Mouse (Mus musculus) liver, embryonic 16.5 days (tissue): ENCODE measurements around the gene Casp3. TPM values are rescaled to one million over a fixed set of nuclear protein-coding genes. Genes with fewer than 3 reads are reported as not detected.

Experiments
- ATAC-seq: fragments of 200-750 bp; cut with Nextera tagmentation; 2 replicates; pipeline ENCODE4 v1.8.0; 2017; ENCODE audit warnings: low read depth, mild to moderate bottlenecking, moderate number of reproducible peaks, moderate library complexity
- H3K27ac ChIP-seq: fragments of 300-500 bp; sonication (generic); 2 replicates; pipeline ENCODE4 v1.5.1; 2014; ENCODE audit warnings: mild to moderate bottlenecking, low read length
- H3K27me3 ChIP-seq: fragments of 300-500 bp; sonication (generic); 2 replicates; pipeline ENCODE4 v1.6.1; 2014; ENCODE audit warnings: low read depth, low read length, mixed read lengths; ENCODE audit not compliant: control insufficient read depth, insufficient read depth
- H3K36me3 ChIP-seq: fragments of 300-500 bp; sonication (generic); 2 replicates; pipeline ENCODE4 v1.6.1; 2014; ENCODE audit warnings: mild to moderate bottlenecking; ENCODE audit not compliant: control insufficient read depth, insufficient read depth
- H3K4me1 ChIP-seq: fragments of 300-500 bp; sonication (generic); 2 replicates; pipeline ENCODE4 v1.6.1; 2014; ENCODE audit warnings: low read depth, low read length, mixed read lengths; ENCODE audit not compliant: control insufficient read depth
- H3K4me2 ChIP-seq: fragments of 300-500 bp; sonication (generic); 2 replicates; pipeline ENCODE4 v1.6.1; 2014; ENCODE audit warnings: low read depth, low read length, mixed read lengths
- H3K4me3 ChIP-seq: fragments of 300-500 bp; sonication (generic); 2 replicates; pipeline ENCODE4 v1.5.1; 2014; ENCODE audit warnings: low read depth, mild to moderate bottlenecking, low read length
- H3K9ac ChIP-seq: fragments of 300-500 bp; sonication (generic); 2 replicates; pipeline ENCODE4 v1.6.1; 2014; ENCODE audit warnings: low read depth, low read length
- H3K9me3 ChIP-seq: fragments of 300-500 bp; sonication (generic); replicated peaks from 2 replicates; pipeline ENCODE4 v1.6.1; 2016; ENCODE audit warnings: low read length; ENCODE audit not compliant: control insufficient read depth
- WGBS: fragments of 180-500 bp; shearing (Covaris S2); extraction: QIAGEN DNeasy Blood & Tissue Kit; methylation state at CpG from one replicate; pipeline ENCODE4 v1.1.7; 2014; ENCODE audit not compliant: insufficient replicate concordance; 5-methylcytosine and 5-hydroxymethylcytosine counted together
- polyA plus RNA-seq: library from polyadenylated mRNA; unstranded; fragments of >200 nt; fragmentation: Nextera tagmentation; extraction: Ambion mirVana; gene quantifications from 2 replicates; pipeline ENCODE4 v1.2.1, GENCODE M21; 2015

Gene Casp3
- polyA plus RNA-seq, 1 experiment from 2014 or later = 36.5 TPM

GRCm38 (mm10) chr8:46585576-46585975 is 31.5 kb upstream of the Casp3 start:
- peaks cover 6% of the 10 kb centered on the region for H3K4me1 ChIP-seq
- H3K36me3 ChIP-seq = peaks cover 12% of the 10 kb centered on the region; the same call in 1 of the 2 replicates
- H3K9ac ChIP-seq = no peak overlapping the region
- no peak overlapping the region for H3K27ac ChIP-seq
- H3K27me3 ChIP-seq = no peaks in the 10 kb centered on the region
- no peak overlapping the region for H3K4me2 ChIP-seq
- WGBS = 80% methylated on average over 3 of the region's 3 CpGs
- no peak overlapping the region for H3K4me3 ChIP-seq
- ATAC-seq = no peak
- H3K9me3 ChIP-seq = no peaks in the 10 kb centered on the region

- Histone ChIP-seq H3K36me3 (peaks cover 7% of the 10 kb centered on the region), H3K4me3 (no peak overlapping the region), H3K27me3 (no peaks in the 10 kb centered on the region), H3K4me2 (peak overlapping the region; percentile 16; the same call in 1 of the 2 replicates), H3K9ac (no peak overlapping the region), H3K27ac (peak overlapping the region; percentile 80), H3K4me1 (peaks cover 6% of the 10 kb centered on the region), H3K9me3 (no peaks in the 10 kb centered on the region)
- WGBS = 16% methylated on average over 5 of the region's 5 CpGs
- peak; percentile 83 for ATAC-seq
These were observed 29.2 kb upstream of the Casp3 start for GRCm38 (mm10) chr8:46587911-46588310.

- peak; percentile 73 for ATAC-seq
- WGBS = 44% methylated on average over 2 of the region's 2 CpGs
These were observed 28.4 kb upstream of the Casp3 start for GRCm38 (mm10) chr8:46588663-46589062.

GRCm38 (mm10) chr8:46593067-46593466 is 24.0 kb upstream of the Casp3 start:
- Histone ChIP-seq H3K4me1 (peaks cover 4% of the 10 kb centered on the region), H3K9ac (no peak overlapping the region), H3K27me3 (no peaks in the 10 kb centered on the region), H3K4me3 (no peak overlapping the region), H3K27ac (no peak overlapping the region), H3K4me2 (no peak overlapping the region), H3K36me3 (peaks cover 9% of the 10 kb centered on the region), H3K9me3 (no peaks in the 10 kb centered on the region)
- ATAC-seq = no peak
- 72% methylated on average over 8 of the region's 8 CpGs for WGBS

More at GRCm38 (mm10) chr8:46588663-46589062, 28.4 kb upstream of the Casp3 start:
- Histone ChIP-seq H3K27me3 (no peaks in the 10 kb centered on the region), H3K9me3 (no peaks in the 10 kb centered on the region), H3K4me1 (peaks cover 6% of the 10 kb centered on the region), H3K36me3 (peaks cover 13% of the 10 kb centered on the region), H3K27ac (no peak overlapping the region), H3K9ac (no peak overlapping the region), H3K4me3 (no peak overlapping the region), H3K4me2 (no peak overlapping the region)

- H3K4me3 ChIP-seq = no peak overlapping the region
- H3K9ac ChIP-seq = no peak overlapping the region
- no peaks in the 10 kb centered on the region for H3K27me3 ChIP-seq
- H3K9me3 ChIP-seq = no peaks in the 10 kb centered on the region
- 69% methylated on average over 2 of the region's 2 CpGs for WGBS
- no peak for ATAC-seq
- no peak overlapping the region for H3K27ac ChIP-seq
- H3K36me3 ChIP-seq = peaks cover 9% of the 10 kb centered on the region
- no peak overlapping the region for H3K4me2 ChIP-seq
- peaks cover 7% of the 10 kb centered on the region for H3K4me1 ChIP-seq
These were observed 23.3 kb upstream of the Casp3 start for GRCm38 (mm10) chr8:46593772-46594171.

GRCm38 (mm10) chr8:46595593-46595992 is 21.5 kb upstream of the Casp3 start:
- Histone ChIP-seq H3K4me1 (peaks cover 10% of the 10 kb centered on the region), H3K4me3 (no peak overlapping the region), H3K36me3 (peaks cover 7% of the 10 kb centered on the region; the same call in 1 of the 2 replicates), H3K4me2 (no peak overlapping the region), H3K9ac (no peak overlapping the region), H3K9me3 (no peaks in the 10 kb centered on the region), H3K27me3 (no peaks in the 10 kb centered on the region), H3K27ac (no peak overlapping the region)
- WGBS = 27% methylated on average over 2 of the region's 2 CpGs
- ATAC-seq = no peak

GRCm38 (mm10) chr8:46596530-46596929 is 20.6 kb upstream of the Casp3 start:
- H3K9ac ChIP-seq = no peak overlapping the region
- peaks cover 7% of the 10 kb centered on the region; the same call in 1 of the 2 replicates for H3K36me3 ChIP-seq
- peaks cover 10% of the 10 kb centered on the region for H3K4me1 ChIP-seq
- H3K27ac ChIP-seq = no peak overlapping the region
- H3K4me3 ChIP-seq = no peak overlapping the region
- ATAC-seq = no peak
- WGBS = 69% methylated on average over 2 of the region's 2 CpGs
- no peak overlapping the region for H3K4me2 ChIP-seq
- no peaks in the 10 kb centered on the region for H3K27me3 ChIP-seq
- H3K9me3 ChIP-seq = no peaks in the 10 kb centered on the region

GRCm38 (mm10) chr8:46597411-46597810 is 19.7 kb upstream of the Casp3 start:
- no peak overlapping the region for H3K4me2 ChIP-seq
- 45% methylated on average over 2 of the region's 2 CpGs for WGBS
- no peak for ATAC-seq
- H3K9me3 ChIP-seq = no peaks in the 10 kb centered on the region
- no peak overlapping the region for H3K9ac ChIP-seq
- no peak overlapping the region for H3K4me3 ChIP-seq
- H3K4me1 ChIP-seq = peaks cover 10% of the 10 kb centered on the region
- H3K27ac ChIP-seq = no peak overlapping the region
- H3K27me3 ChIP-seq = no peaks in the 10 kb centered on the region
- peaks cover 7% of the 10 kb centered on the region for H3K36me3 ChIP-seq

GRCm38 (mm10) chr8:46598114-46598513 is 19.0 kb upstream of the Casp3 start:
- ATAC-seq = no peak
- Histone ChIP-seq H3K27ac (no peak overlapping the region), H3K9ac (no peak overlapping the region), H3K9me3 (no peaks in the 10 kb centered on the region), H3K36me3 (peaks cover 3% of the 10 kb centered on the region), H3K4me2 (no peak overlapping the region), H3K27me3 (no peaks in the 10 kb centered on the region), H3K4me1 (peaks cover 10% of the 10 kb centered on the region), H3K4me3 (no peak overlapping the region)
- WGBS = 65% methylated on average over 2 of the region's 2 CpGs
